Comparison of ENCODE assay signal across 8 mouse cellular contexts in genomic region chr8:84103601-84104000, GRCm38 (mm10). TPM values are rescaled to one million over a fixed set of nuclear protein-coding genes. Genes with fewer than 3 reads are reported as not detected.
DNase-seq lines count a peak whose midpoint lies in the region; ATAC-seq lines count a peak whose summit lies in the region.

No protein-coding gene starts in this region.

- no peak overlapping the region; the same call in 1 of the 2 replicates for H3K27ac ChIP-seq in embryonic facial prominence, embryonic 15.5 days (replicated peaks)
- peak overlapping the region; percentile 2; the same call in 1 of the 2 replicates for H3K27ac ChIP-seq in kidney, embryonic 14.5 days (ENCODE audit: low read depth, low read length)
- peak overlapping the region; percentile 98 for H3K27ac ChIP-seq in midbrain, embryonic 10.5 days (replicated peaks)

- H3K4me3 ChIP-seq in megakaryocyte, embryonic 14.5 days (replicated peaks) = peak overlapping the region; percentile 96
- H3K4me3 ChIP-seq in embryonic facial prominence, embryonic 15.5 days (replicated peaks) = peak overlapping the region; percentile 76
- peak overlapping the region; percentile 52 for H3K4me3 ChIP-seq in kidney, embryonic 14.5 days (ENCODE audit: low read length)
- peak overlapping the region; percentile 68 for H3K4me3 ChIP-seq in midbrain, embryonic 10.5 days

- peak overlapping the region; percentile 82 for H3K4me2 ChIP-seq in embryonic facial prominence, embryonic 15.5 days (replicated peaks)
- H3K4me2 ChIP-seq in kidney, embryonic 14.5 days (replicated peaks; ENCODE audit: low read depth, low read length) = peak overlapping the region; percentile 55

- no peak for ATAC-seq in megakaryocyte, adult 5-6 weeks (ENCODE audit: poor library complexity, severe bottlenecking)
- no peak for ATAC-seq in embryonic facial prominence, embryonic 15.5 days (ENCODE audit: insufficient number of reproducible peaks, low FRiP score, low TSS enrichment, low read depth)
- no peak for ATAC-seq in kidney, embryonic 14.5 days (ENCODE audit: low FRiP score, low TSS enrichment)

- peaks cover 48% of the 10 kb centered on the region for H3K4me1 ChIP-seq in megakaryocyte, embryonic 14.5 days
- peaks cover 31% of the 10 kb centered on the region for H3K4me1 ChIP-seq in embryonic facial prominence, embryonic 15.5 days
- H3K4me1 ChIP-seq in kidney, embryonic 14.5 days (ENCODE audit: control insufficient read depth, insufficient read depth, low read length) = peaks cover 13% of the 10 kb centered on the region
- H3K4me1 ChIP-seq in midbrain, embryonic 10.5 days = peaks cover 41% of the 10 kb centered on the region

- peaks cover 3% of the 10 kb centered on the region; the same call in 1 of the 2 replicates for H3K9me3 ChIP-seq in megakaryocyte, embryonic 14.5 days
- no peaks in the 10 kb centered on the region for H3K9me3 ChIP-seq in embryonic facial prominence, embryonic 15.5 days (replicated peaks)
- no peaks in the 10 kb centered on the region for H3K9me3 ChIP-seq in kidney, embryonic 14.5 days (ENCODE audit: control insufficient read depth, low read length)
- H3K9me3 ChIP-seq in midbrain, embryonic 10.5 days (replicated peaks) = no peaks in the 10 kb centered on the region

- peaks cover 42% of the 10 kb centered on the region for H3K36me3 ChIP-seq in megakaryocyte, embryonic 14.5 days (replicated peaks; ENCODE audit: low read length)
- H3K36me3 ChIP-seq in embryonic facial prominence, embryonic 15.5 days = peaks cover 29% of the 10 kb centered on the region
- peaks cover 18% of the 10 kb centered on the region for H3K36me3 ChIP-seq in kidney, embryonic 14.5 days (ENCODE audit: control insufficient read depth, insufficient read depth, low read length)
- peaks cover 44% of the 10 kb centered on the region for H3K36me3 ChIP-seq in midbrain, embryonic 10.5 days

- 38% methylated on average over 3 of the region's 3 CpGs for WGBS in embryonic facial prominence, embryonic 15.5 days
- 45% methylated on average over 3 of the region's 3 CpGs for WGBS in kidney, embryonic 14.5 days
- 67% methylated on average over 3 of the region's 3 CpGs for WGBS in midbrain, embryonic 10.5 days

- peak overlapping the region; percentile 71 for H3K9ac ChIP-seq in embryonic facial prominence, embryonic 15.5 days
- H3K9ac ChIP-seq in kidney, embryonic 14.5 days (ENCODE audit: low read depth, low read length) = peak overlapping the region; percentile 67; the same call in 1 of the 2 replicates

- no peaks in the 10 kb centered on the region for H3K27me3 ChIP-seq in megakaryocyte, embryonic 14.5 days (replicated peaks)
- no peaks in the 10 kb centered on the region for H3K27me3 ChIP-seq in embryonic facial prominence, embryonic 15.5 days
- H3K27me3 ChIP-seq in kidney, embryonic 14.5 days (ENCODE audit: control insufficient read depth, insufficient read depth, low read length) = no peaks in the 10 kb centered on the region
- H3K27me3 ChIP-seq in midbrain, embryonic 10.5 days (ENCODE audit: low read depth, poor library complexity, severe bottlenecking) = no peaks in the 10 kb centered on the region

- no peak for DNase-seq in midbrain, embryonic 10.5 days (ENCODE audit: low spot score)
- no peak for DNase-seq in layer of hippocampus, postnatal 36 days
- no peak for DNase-seq in thymus, postnatal 4 days
- no peak for DNase-seq in layer of hippocampus, adult 9-10 months (ENCODE audit: low spot score)

RNA-seq across cellular contexts. Expression of gene Dcaf15, which starts 1.0 kb away (rescaled TPM):
- 28.7 and 79.3 TPM in 2 replicates for polyA plus RNA-seq in megakaryocyte, embryonic 14.5 days (2012; ENCODE audit: insufficient read depth, low replicate concordance)
- total RNA-seq in megakaryocyte, adult 5-6 weeks (2015) = 11.3 and 13.6 TPM in 2 replicates
- 14.8 and 16.4 TPM in 2 replicates for total RNA-seq in megakaryocyte, adult 5-6 weeks (2017)
- polyA plus RNA-seq in embryonic facial prominence, embryonic 15.5 days (2015; fragmentation: Nextera tagmentation; extraction: Ambion mirVana) = 8.0 and 9.4 TPM in 2 replicates
- polyA plus RNA-seq in kidney, embryonic 14.5 days (2014; fragmentation: Nextera tagmentation; extraction: Ambion mirVana) = 10.4 and 18.3 TPM in 2 replicates
- polyA plus RNA-seq in midbrain, embryonic 10.5 days (2016; fragmentation: Nextera tagmentation; extraction: Ambion mirVana) = 16.3 and 17.5 TPM in 2 replicates
- total RNA-seq in layer of hippocampus, postnatal 36 days (2021) = 10 to 100 TPM; 16.7 to 20.9 TPM

RNA-seq across cellular contexts. Expression of gene Podnl1, which starts 22.2 kb away (rescaled TPM):
- polyA plus RNA-seq in megakaryocyte, embryonic 14.5 days (2012; ENCODE audit: insufficient read depth, low replicate concordance) = 0.75 TPM in 1 of 2 replicates, not detected in the other
- total RNA-seq in megakaryocyte, adult 5-6 weeks (2015) = 0.21 and 0.65 TPM in 2 replicates
- total RNA-seq in megakaryocyte, adult 5-6 weeks (2017) = 0.12 and 0.62 TPM in 2 replicates
- 2.8 and 3.5 TPM in 2 replicates for polyA plus RNA-seq in embryonic facial prominence, embryonic 15.5 days (2015; fragmentation: Nextera tagmentation; extraction: Ambion mirVana)
- polyA plus RNA-seq in kidney, embryonic 14.5 days (2014; fragmentation: Nextera tagmentation; extraction: Ambion mirVana) = 0.19 and 0.34 TPM in 2 replicates
- 0.09 and 0.14 TPM in 2 replicates for polyA plus RNA-seq in midbrain, embryonic 10.5 days (2016; fragmentation: Nextera tagmentation; extraction: Ambion mirVana)
- not detected for total RNA-seq in layer of hippocampus, postnatal 36 days (2021)

RNA-seq across cellular contexts. Expression of gene Rfx1, which starts 37.0 kb away (rescaled TPM):
- 35.9 and 36.0 TPM in 2 replicates for polyA plus RNA-seq in megakaryocyte, embryonic 14.5 days (2012; ENCODE audit: insufficient read depth, low replicate concordance)
- 9.9 and 10.6 TPM in 2 replicates for total RNA-seq in megakaryocyte, adult 5-6 weeks (2015)
- 4.2 and 5.3 TPM in 2 replicates for total RNA-seq in megakaryocyte, adult 5-6 weeks (2017)
- 9.8 and 10.2 TPM in 2 replicates for polyA plus RNA-seq in embryonic facial prominence, embryonic 15.5 days (2015; fragmentation: Nextera tagmentation; extraction: Ambion mirVana)
- 10.4 and 13.7 TPM in 2 replicates for polyA plus RNA-seq in kidney, embryonic 14.5 days (2014; fragmentation: Nextera tagmentation; extraction: Ambion mirVana)
- 7.7 and 8.6 TPM in 2 replicates for polyA plus RNA-seq in midbrain, embryonic 10.5 days (2016; fragmentation: Nextera tagmentation; extraction: Ambion mirVana)
- 10 to 100 TPM; 24.0 to 30.9 TPM for total RNA-seq in layer of hippocampus, postnatal 36 days (2021)

RNA-seq across cellular contexts. Expression of gene Gm10643, which starts 38.7 kb away (rescaled TPM):
- polyA plus RNA-seq in megakaryocyte, embryonic 14.5 days (2012; ENCODE audit: insufficient read depth, low replicate concordance) = not detected in 2 replicates
- 1.0 and 1.4 TPM in 2 replicates for total RNA-seq in megakaryocyte, adult 5-6 weeks (2015)
- total RNA-seq in megakaryocyte, adult 5-6 weeks (2017) = 1.7 and 2.4 TPM in 2 replicates
- polyA plus RNA-seq in embryonic facial prominence, embryonic 15.5 days (2015; fragmentation: Nextera tagmentation; extraction: Ambion mirVana) = 1.6 and 1.7 TPM in 2 replicates
- 1.2 and 2.2 TPM in 2 replicates for polyA plus RNA-seq in kidney, embryonic 14.5 days (2014; fragmentation: Nextera tagmentation; extraction: Ambion mirVana)
- 0.69 and 1.6 TPM in 2 replicates for polyA plus RNA-seq in midbrain, embryonic 10.5 days (2016; fragmentation: Nextera tagmentation; extraction: Ambion mirVana)
- 1 to 10 TPM; 4.2 to 4.4 TPM for total RNA-seq in layer of hippocampus, postnatal 36 days (2021)

RNA-seq across cellular contexts. Expression of gene Cc2d1a, which starts 44.1 kb away (rescaled TPM):
- 28.0 and 32.7 TPM in 2 replicates for polyA plus RNA-seq in megakaryocyte, embryonic 14.5 days (2012; ENCODE audit: insufficient read depth, low replicate concordance)
- 9.0 and 12.9 TPM in 2 replicates for total RNA-seq in megakaryocyte, adult 5-6 weeks (2015)
- total RNA-seq in megakaryocyte, adult 5-6 weeks (2017) = 5.8 and 9.8 TPM in 2 replicates
- 31.8 and 32.8 TPM in 2 replicates for polyA plus RNA-seq in embryonic facial prominence, embryonic 15.5 days (2015; fragmentation: Nextera tagmentation; extraction: Ambion mirVana)
- 11.7 and 17.7 TPM in 2 replicates for polyA plus RNA-seq in kidney, embryonic 14.5 days (2014; fragmentation: Nextera tagmentation; extraction: Ambion mirVana)
- 14.0 and 18.1 TPM in 2 replicates for polyA plus RNA-seq in midbrain, embryonic 10.5 days (2016; fragmentation: Nextera tagmentation; extraction: Ambion mirVana)
- 10 to 100 TPM; 58.3 to 64.6 TPM for total RNA-seq in layer of hippocampus, postnatal 36 days (2021)
